Mouse (Mus musculus) heart, postnatal 14 days (tissue): ENCODE results near the gene Gnl1. TPM values are rescaled to one million over a fixed set of nuclear protein-coding genes. Genes with fewer than 3 reads are reported as not detected.
"Not testable (repeated sequence)": the region's sequence is repeated elsewhere in the genome, so short reads cannot be mapped to it uniquely, and the experiment has no call there.

Experiments used
- DNase-seq, 2 experiments: peaks; one replicate each; pipeline ENCODE4 v3.0.0; 2021 to 2022
- intact Hi-C: fragments of 180-260 bp; cut with DNase I; formaldehyde crosslinking; loops from one replicate; pipeline ENCODE4 v1.15.1; 2025
- total RNA-seq, 2 experiments: library from RNA; stranded (reverse); gene quantifications; 2 replicates each; pipeline ENCODE4 v1.2.3; 2021

Gene Gnl1
- total RNA-seq, 2 experiments from 2014 or later = 23.0 to 26.1 TPM

DNA sequence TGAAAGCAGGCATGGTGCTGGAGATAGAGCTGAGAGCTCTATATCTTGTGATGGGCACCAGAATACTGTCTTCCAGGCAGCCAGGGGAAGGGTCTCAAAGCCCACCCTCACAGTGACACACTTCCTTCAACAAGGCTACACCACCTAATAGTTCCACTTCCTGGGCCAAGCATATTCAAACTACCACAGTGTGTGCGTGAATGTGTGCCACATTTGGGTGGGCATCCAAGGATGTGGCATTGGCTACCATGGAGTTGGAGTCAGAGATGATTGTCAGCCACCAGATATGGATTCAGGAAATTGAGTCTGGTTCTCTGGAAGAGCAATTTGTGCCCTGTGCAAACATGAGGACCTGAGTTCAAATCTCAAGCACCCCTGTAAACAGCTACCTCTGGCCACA is 41.7 kb downstream of the Gnl1 start:
- DNase-seq = no peak
- intact Hi-C loops = no loop called here

DNA sequence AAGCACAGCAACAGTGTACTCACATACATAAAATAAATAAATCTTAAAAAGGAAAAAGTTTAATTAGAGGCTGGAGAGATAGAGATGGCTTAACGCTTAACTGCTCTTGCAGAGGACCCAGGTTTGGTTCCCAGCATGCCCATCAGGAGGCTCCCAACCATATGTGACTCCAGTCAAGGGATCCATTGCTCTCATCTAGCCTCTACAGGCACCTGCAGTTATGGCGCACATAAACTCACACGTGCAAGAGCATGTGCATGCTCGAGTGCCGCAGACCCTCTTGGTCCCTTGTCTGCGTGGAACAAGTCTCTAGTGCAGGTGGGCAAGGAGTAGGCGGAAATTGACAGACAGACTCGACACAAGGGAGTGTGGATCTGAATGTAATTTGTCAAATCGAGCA is 42.4 kb downstream of the Gnl1 start:
- intact Hi-C loops = no loop called here
- DNase-seq = no peak

DNA sequence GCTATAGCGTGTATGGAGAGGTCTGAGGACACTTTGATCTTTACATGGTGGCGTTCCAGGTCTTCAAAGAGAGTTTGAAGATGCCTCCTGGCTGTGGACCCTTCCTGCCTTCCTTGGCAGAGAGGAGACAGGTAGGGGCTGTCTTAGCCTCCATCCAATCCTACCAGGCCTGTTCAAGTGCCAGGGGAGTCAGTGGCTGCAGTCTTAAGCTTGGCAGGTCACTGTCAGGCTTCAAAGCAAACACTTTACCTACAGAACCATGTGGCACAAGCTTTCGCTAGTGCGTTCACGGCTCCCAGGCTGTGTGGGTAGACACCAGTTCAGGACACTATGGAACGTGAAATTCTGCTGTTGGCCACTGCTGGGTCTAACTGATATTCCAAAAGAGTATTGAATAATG is 43.3 kb downstream of the Gnl1 start:
- DNase-seq = no peak

DNA sequence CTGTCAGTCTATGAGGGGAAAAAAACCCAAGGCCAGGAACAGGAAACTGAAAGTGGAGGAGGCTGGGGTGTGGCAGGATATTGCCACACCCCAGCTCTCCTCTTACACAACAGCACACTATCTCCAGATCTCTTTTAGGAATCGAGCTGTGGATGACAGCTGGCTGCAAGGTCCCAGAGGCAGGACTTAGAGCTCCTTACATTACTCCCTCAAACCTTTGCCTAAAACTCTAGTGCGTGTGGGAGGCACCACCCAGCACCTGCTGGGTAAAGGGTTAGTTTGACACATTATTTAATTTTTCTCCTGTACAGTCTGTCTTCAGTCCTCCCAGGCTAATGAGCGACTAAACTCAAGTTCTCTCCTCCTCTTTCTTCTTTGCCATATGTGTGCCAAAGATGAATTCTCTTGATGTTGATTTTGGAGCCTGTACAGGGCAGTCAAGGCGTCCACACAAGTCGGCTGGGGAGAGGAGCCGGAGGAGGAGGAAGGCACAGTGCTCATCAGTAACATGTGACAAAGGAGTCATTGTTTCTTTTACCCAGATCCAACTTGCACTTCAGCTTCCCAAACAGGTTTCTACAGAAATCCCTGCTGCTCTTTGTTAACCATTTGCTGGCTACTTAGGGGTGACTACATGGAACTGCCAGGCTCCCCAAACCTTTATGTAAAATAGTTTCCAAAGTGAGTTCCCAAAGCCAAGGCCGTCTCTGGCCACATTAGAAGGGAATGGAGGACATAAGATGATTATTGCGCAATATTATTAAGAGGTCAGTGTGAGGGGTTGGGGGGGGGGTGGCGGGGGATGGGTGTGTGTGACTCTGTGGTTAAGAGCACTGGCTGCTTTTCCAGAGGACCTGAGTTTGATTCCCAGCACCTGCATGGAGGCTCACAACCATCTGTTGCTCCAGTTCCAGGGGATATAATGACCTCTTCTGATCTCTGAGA is 44.3 kb downstream of the Gnl1 start:
- intact Hi-C loops = no loop called here
- DNase-seq = peak in 1 of 2 experiments; percentile 23

More for the DNA sequence above, 43.3 kb downstream of the Gnl1 start:
- intact Hi-C loops = no loop called here

DNA sequence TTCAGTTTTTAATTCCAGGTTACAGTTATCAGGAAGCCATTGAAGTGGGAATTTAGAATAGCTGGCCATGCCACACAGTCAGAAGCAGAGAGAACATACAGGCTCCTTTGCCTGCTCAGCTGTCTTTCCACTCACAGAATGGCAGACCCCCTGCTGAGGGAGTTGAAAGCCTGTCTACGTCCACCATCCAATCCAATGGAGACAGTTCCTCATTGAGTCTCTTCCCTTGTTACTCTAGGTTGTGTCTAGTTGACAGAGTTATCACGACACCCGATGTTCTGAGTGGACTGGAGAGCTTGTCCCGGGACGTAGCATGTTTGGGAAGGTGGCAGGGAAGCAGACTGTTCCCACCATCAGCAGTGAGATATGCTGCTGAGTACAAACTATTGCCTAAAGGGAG is 45.5 kb downstream of the Gnl1 start:
- no peak for DNase-seq
- intact Hi-C loops = no loop called here

DNA sequence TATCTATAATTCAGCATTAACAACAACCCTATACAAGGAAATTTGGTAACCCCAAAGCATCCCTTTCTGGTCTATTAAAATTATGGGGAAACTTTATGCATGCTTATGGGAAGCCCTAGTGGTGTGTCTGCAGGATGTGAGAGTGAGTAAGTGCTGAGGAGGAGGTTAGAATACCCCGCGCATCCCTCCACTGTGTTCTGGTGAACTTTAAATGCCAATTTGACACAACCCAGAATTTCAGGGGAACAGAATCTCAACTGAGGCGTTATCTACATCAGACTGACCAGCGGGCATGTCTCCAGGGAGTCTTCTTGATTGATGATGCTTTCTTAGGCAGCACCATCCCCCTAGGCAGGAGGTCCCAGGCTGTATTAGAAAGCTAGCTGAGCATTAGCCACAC is 46.2 kb downstream of the Gnl1 start:
- DNase-seq = no peak
- intact Hi-C loops = no loop called here

DNA sequence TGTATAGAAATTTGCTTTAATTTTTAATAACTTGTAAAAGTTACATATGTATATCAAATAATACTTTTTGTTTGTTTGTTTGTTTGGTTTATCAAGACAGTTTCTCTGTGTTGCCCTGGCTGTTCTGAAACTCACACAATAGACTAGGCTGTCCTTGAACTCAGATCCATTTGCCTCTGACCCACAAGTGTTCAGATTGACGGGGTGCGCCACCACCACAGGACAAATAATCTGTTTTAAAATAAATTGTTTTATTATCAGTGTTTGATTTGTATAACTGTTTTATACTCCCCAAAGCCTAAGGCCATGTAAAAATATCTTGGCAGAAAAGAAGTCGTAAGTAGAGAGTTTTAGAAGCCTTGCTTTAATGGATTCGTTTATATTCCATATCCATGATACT is 48.0 kb downstream of the Gnl1 start:
- DNase-seq = no peak
- intact Hi-C loops = no loop called here

- DNase-seq = no peak
- intact Hi-C loops = no loop called here
Measured at GRCm38 (mm10) chr17:36028879-36029619, 49.4 kb downstream of the Gnl1 start.

DNA sequence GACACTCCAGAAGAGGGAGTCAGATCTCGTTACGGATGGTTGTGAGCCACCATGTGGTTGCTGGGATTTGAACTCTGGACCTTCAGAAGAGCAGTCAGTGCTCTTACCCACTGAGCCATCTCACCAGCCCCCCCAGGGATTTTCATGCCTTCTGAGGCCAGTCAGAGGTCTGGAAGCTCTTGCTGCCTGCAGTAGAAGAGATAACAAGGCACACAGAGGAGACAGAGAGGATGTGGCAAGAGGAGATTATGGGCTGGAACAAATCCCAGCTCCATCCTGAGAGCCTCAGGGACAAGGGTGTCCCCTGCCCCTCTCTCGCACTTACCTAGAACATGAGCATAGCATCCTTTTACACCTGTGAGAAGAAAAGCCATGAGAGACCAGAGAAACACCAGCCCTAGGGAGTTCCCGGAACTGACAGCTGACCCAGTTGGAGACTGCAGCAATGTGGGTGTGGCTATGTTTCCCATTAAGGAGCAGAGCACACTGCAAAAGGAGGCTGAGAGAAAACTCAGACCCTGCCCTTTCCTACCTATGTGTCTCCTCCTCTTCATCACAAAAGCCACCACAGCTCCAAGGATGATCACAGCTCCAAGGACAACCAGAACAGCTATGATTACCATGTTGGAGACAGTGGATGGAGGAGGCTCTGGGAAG is 50.5 kb downstream of the Gnl1 start:
- DNase-seq, intact Hi-C loops: not testable (repeated sequence)

- intact Hi-C loops, DNase-seq: not testable (repeated sequence)
Measured at GRCm38 (mm10) chr17:36030703-36031582, 51.3 kb downstream of the Gnl1 start.

- peak; percentile 43 to 45 for DNase-seq
Measured at GRCm38 (mm10) chr17:36031583-36032331, 52.1 kb downstream of the Gnl1 start.

DNA sequence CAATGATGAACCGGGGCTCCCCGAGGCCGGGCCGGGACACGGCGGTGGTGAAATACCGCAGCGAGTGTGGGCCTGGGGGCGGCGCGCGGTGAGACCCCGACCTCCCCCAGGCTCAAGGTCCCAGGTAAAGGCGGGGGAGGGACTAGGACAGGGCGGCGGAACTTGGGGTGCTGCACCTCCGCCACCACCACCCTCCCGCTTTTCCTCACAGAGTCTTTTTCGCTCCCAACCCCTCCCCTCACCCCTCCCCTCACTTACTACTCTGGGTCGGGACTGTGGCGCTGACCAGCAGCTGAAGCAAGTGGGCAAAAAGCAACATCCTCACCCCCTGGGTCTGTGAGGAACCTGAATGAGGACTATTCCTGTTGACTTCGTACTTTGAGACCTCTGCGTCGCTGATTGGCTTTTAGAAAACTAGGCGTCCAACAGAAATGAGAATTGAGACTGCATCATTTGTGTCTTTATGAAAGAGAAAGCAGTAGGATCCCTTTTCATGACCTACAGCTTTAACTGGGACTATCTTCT is 52.8 kb downstream of the Gnl1 start, which contains the start of gene H2-T23:
H2-T23 (minus strand) TSS at position 505 of the 525 bp plus-strand sequence.
- intact Hi-C loops = not testable (repeated sequence)

More at GRCm38 (mm10) chr17:36031583-36032331, 52.1 kb downstream of the Gnl1 start:
- intact Hi-C loops = not testable (repeated sequence)

GRCm38 (mm10) chr17:36034524-36034923 is 54.9 kb downstream of the Gnl1 start:
- DNase-seq, intact Hi-C loops: not testable (repeated sequence)

More for the DNA sequence above, 52.8 kb downstream of the Gnl1 start, which contains the start of gene H2-T23:
- peak; percentile 48 for DNase-seq

GRCm38 (mm10) chr17:36035010-36035638 is 55.5 kb downstream of the Gnl1 start:
- peak; percentile 58 to 75 for DNase-seq
- intact Hi-C loops = loop anchor here (1.0 kb wide), 1 partner anchor 38 kb away; no protein-coding TSS in a partner anchor

DNA sequence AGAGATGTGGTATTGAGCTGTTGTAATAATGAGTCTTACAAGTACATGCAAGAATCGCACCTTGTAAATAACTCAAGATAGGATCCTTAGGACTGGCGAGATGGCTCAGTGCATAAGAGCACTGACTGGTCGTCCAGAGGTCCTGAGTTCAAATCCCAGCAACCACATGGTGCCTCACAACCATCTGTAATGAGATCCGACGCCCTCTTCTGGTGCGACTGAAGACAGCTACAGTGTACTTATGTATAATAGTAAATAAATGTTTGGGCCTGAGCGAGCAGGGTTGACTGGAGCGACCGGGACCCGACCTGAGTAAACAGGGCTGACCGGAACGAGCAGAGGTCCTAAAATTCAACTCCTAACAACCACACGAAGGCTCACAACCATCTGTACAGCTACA is 56.5 kb downstream of the Gnl1 start:
- DNase-seq, intact Hi-C loops: not testable (repeated sequence)
